Mouse (Mus musculus) ovary, adult 18-20 months (tissue): ENCODE results near the gene Id3.

Experiments used
- DNase-seq: peaks from one replicate; pipeline ENCODE4 v3.0.0; 2022; ENCODE audit warnings: low spot score, mixed read lengths

Gene Id3

GRCm38 (mm10) chr4:136124581-136124980 is 18.7 kb upstream of the Id3 start:
- DNase-seq = no peak

GRCm38 (mm10) chr4:136125458-136125857 is 17.8 kb upstream of the Id3 start:
- DNase-seq = no peak

- no peak for DNase-seq
These were observed 17.3 kb upstream of the Id3 start for GRCm38 (mm10) chr4:136126019-136126418.

- DNase-seq = no peak
These were observed 15.6 kb upstream of the Id3 start for GRCm38 (mm10) chr4:136127670-136128069.

GRCm38 (mm10) chr4:136129842-136130241 is 13.5 kb upstream of the Id3 start:
- DNase-seq = no peak

- peak; percentile 76 for DNase-seq
These were observed 9.5 kb upstream of the Id3 start for GRCm38 (mm10) chr4:136133801-136134200.

GRCm38 (mm10) chr4:136134418-136134977 is 8.8 kb upstream of the Id3 start:
- no peak for DNase-seq

- DNase-seq = peak; percentile 45
These were observed 8.1 kb upstream of the Id3 start for GRCm38 (mm10) chr4:136134978-136135873.

- no peak for DNase-seq
These were observed 7.2 kb upstream of the Id3 start for GRCm38 (mm10) chr4:136135874-136136728.

- peak; percentile 36 for DNase-seq
These were observed 3.8 kb upstream of the Id3 start for GRCm38 (mm10) chr4:136139326-136140110.

- DNase-seq = peak; percentile 94
These were observed 2.7 kb upstream of the Id3 start for GRCm38 (mm10) chr4:136140327-136141250.

GRCm38 (mm10) chr4:136142267-136143192 is 767 bp upstream of the Id3 start:
- DNase-seq = no peak

- peak; percentile 77 for DNase-seq
These were observed 1.0 kb downstream of the Id3 start for GRCm38 (mm10) chr4:136144126-136144926.

GRCm38 (mm10) chr4:136144927-136145292 is 1.6 kb downstream of the Id3 start:
- DNase-seq = no peak

GRCm38 (mm10) chr4:136145362-136145885 is 2.1 kb downstream of the Id3 start:
- DNase-seq = no peak

GRCm38 (mm10) chr4:136145991-136146711 is 2.9 kb downstream of the Id3 start:
- no peak for DNase-seq

GRCm38 (mm10) chr4:136146712-136147154 is 3.4 kb downstream of the Id3 start:
- DNase-seq = no peak
